ENCODE assay signal across 9 mouse cellular contexts in genomic region chr7:68357407-68357806, GRCm38 (mm10).
DNase-seq lines count a peak whose midpoint lies in the region; ATAC-seq and TF ChIP-seq lines count a peak whose summit lies in the region.
"Had no signal": no experiment of that assay in that cellular context is flagged by ENCODE, and none has a peak within 500 bp of the region (broad histone marks: within the 10 kb centered on the region; RNA-seq: fewer than 3 reads in every experiment).

No protein-coding gene starts in this region.

- DNase-seq in gastrocnemius, postnatal 10 days: peak; percentile 29
- DNase-seq in gastrocnemius, postnatal 25 days: no peak
- peak; percentile 51 for DNase-seq in ES-E14 (ENCODE audit: low read depth, low spot score)
- peak; percentile 53 to 70 for DNase-seq in cerebellum, adult 18-20 months
- peak; percentile 85 for DNase-seq in forebrain, postnatal 0 days
- DNase-seq in kidney, postnatal 10 days: peak; percentile 66
- DNase-seq in liver, postnatal 0 days: peak; percentile 44
- peak; percentile 41 for DNase-seq in right cerebral cortex, postnatal 4 days

- H3K4me2 ChIP-seq in forebrain, postnatal 0 days (ENCODE audit: low read depth): no peak overlapping the region
- H3K4me2 ChIP-seq in liver, postnatal 0 days (ENCODE audit: low read depth, low read length): no peak overlapping the region

- no peaks in the 10 kb centered on the region for H3K27me3 ChIP-seq in forebrain, postnatal 0 days (ENCODE audit: insufficient read depth, low read length)
- peaks cover 5% of the 10 kb centered on the region; the same call in 1 of the 2 replicates for H3K27me3 ChIP-seq in liver, postnatal 0 days (ENCODE audit: insufficient read depth, low read length)

- WGBS in forebrain, postnatal 0 days: 17% methylated on average over 7 of the region's 7 CpGs
- WGBS in liver, postnatal 0 days (ENCODE audit: insufficient replicate concordance): 21% methylated on average over 7 of the region's 7 CpGs

- no peak for ATAC-seq in forebrain, postnatal 0 days
- no peak for ATAC-seq in liver, postnatal 0 days

- no peak overlapping the region for H3K27ac ChIP-seq in ES-E14 (ENCODE audit: insufficient read depth, low read depth, low read length, poor library complexity, severe bottlenecking)
- H3K27ac ChIP-seq in forebrain, postnatal 0 days (ENCODE audit: low read depth, low read length): no peak overlapping the region
- no peak overlapping the region for H3K27ac ChIP-seq in liver, postnatal 0 days (ENCODE audit: low read depth)

- peaks cover 2% of the 10 kb centered on the region; the same call in 1 of the 2 replicates for H3K36me3 ChIP-seq in ES-E14 (ENCODE audit: control insufficient read depth, insufficient read depth, low read length, poor library complexity, severe bottlenecking)
- H3K36me3 ChIP-seq in forebrain, postnatal 0 days (ENCODE audit: insufficient read depth): no peaks in the 10 kb centered on the region
- H3K36me3 ChIP-seq in liver, postnatal 0 days (replicated peaks; ENCODE audit: insufficient read depth, low read length): no peaks in the 10 kb centered on the region

- TF ChIP-seq EP300 in liver, postnatal 0 days (IDR thresholded peaks at IDR 0.05; ENCODE audit: low read depth): no peak

- no peaks in the 10 kb centered on the region for H3K9me3 ChIP-seq in ES-E14 (ENCODE audit: control insufficient read depth, insufficient read depth, low read depth, low read length)
- H3K9me3 ChIP-seq in forebrain, postnatal 0 days (ENCODE audit: low read length): no peaks in the 10 kb centered on the region
- H3K9me3 ChIP-seq in liver, postnatal 0 days (ENCODE audit: low read length): no peaks in the 10 kb centered on the region

- no peak overlapping the region for H3K9ac ChIP-seq in ES-E14 (ENCODE audit: insufficient read depth, low read depth, low read length, poor library complexity, severe bottlenecking)
- no peak overlapping the region for H3K9ac ChIP-seq in forebrain, postnatal 0 days
- H3K9ac ChIP-seq in liver, postnatal 0 days (replicated peaks): no peak overlapping the region

- H3K4me1 ChIP-seq in ES-E14 (ENCODE audit: control insufficient read depth in 2 of 2, insufficient read depth in 2 of 2, low read length in 2 of 2, poor library complexity in 1 of 2): no peaks in the 10 kb centered on the region
- H3K4me1 ChIP-seq in forebrain, postnatal 0 days (ENCODE audit: insufficient read depth): no peaks in the 10 kb centered on the region
- H3K4me1 ChIP-seq in liver, postnatal 0 days (ENCODE audit: insufficient read depth): no peaks in the 10 kb centered on the region
- H3K4me1 ChIP-seq: megakaryocyte, embryonic 14.5 days had no signal

- in situ Hi-C loops in ES-E14 (cut with MboI; ENCODE audit: low sequenced_read_pairs in 2 of 2, unreplicated experiment in 2 of 2): loop anchor here in 1 of 2 experiments (25.0 kb wide), 1 partner anchor 570 kb away; no protein-coding TSS in a partner anchor

- peak; percentile 96 for TF ChIP-seq CTCF in forebrain, postnatal 0 days (IDR thresholded peaks at IDR 0.05; ENCODE audit: low read depth)
- peak; percentile 91 for TF ChIP-seq CTCF in liver, postnatal 0 days (IDR thresholded peaks at IDR 0.05; ENCODE audit: low read depth)

- no peak overlapping the region for H3K4me3 ChIP-seq in ES-E14 (ENCODE audit: insufficient read depth in 1 of 2, low read depth in 1 of 2, low read length in 2 of 2, poor library complexity in 1 of 2, severe bottlenecking in 1 of 2)
- no peak overlapping the region for H3K4me3 ChIP-seq in forebrain, postnatal 0 days (ENCODE audit: low read depth, low read length)
- no peak overlapping the region for H3K4me3 ChIP-seq in liver, postnatal 0 days (ENCODE audit: low read depth, low read length)
- H3K4me3 ChIP-seq: megakaryocyte, embryonic 14.5 days had no signal

TF ChIP-seq in ES-E14, 5 proteins besides CTCF, POLR2A, EP300 and RAD21:
- TF ChIP-seq MAFK (IDR thresholded peaks at IDR 0.05; ENCODE audit: insufficient read depth, low read depth, low read length) (no peak), ZC3H11A (IDR thresholded peaks at IDR 0.05; ENCODE audit: borderline replicate concordance, low read depth, low read length) (peak; percentile 79), CHD2 (IDR thresholded peaks at IDR 0.05; ENCODE audit: low read depth, low read length) (no peak)
